Mouse (Mus musculus) central nervous system, embryonic 18 days (tissue): ENCODE data around the gene Ppat. TPM values are rescaled to one million over a fixed set of nuclear protein-coding genes. Genes with fewer than 3 reads are reported as not detected.

Experiments used
- polyA plus RNA-seq: library from polyadenylated mRNA; depleted of rRNA; stranded (reverse); fragments of >200 nt; gene quantifications from 2 replicates; pipeline ENCODE4 v1.2.3, GENCODE M21; 2012; rRNA removed

Gene Ppat
- polyA plus RNA-seq, result 9.5 and 10.8 TPM in 2 replicates

GRCm38 (mm10) chr5:76951106-76952027 is at the start of gene Ppat, which contains the start of gene Paics:
Ppat (minus strand) TSS chr5:76951578.
Paics (plus strand) TSS chr5:76951307.

GRCm38 (mm10) chr5:76974554-76975285 is 23.3 kb upstream of the Ppat start, which contains the start of gene Srp72:
Srp72 (plus strand) TSS chr5:76974683.

DNA sequence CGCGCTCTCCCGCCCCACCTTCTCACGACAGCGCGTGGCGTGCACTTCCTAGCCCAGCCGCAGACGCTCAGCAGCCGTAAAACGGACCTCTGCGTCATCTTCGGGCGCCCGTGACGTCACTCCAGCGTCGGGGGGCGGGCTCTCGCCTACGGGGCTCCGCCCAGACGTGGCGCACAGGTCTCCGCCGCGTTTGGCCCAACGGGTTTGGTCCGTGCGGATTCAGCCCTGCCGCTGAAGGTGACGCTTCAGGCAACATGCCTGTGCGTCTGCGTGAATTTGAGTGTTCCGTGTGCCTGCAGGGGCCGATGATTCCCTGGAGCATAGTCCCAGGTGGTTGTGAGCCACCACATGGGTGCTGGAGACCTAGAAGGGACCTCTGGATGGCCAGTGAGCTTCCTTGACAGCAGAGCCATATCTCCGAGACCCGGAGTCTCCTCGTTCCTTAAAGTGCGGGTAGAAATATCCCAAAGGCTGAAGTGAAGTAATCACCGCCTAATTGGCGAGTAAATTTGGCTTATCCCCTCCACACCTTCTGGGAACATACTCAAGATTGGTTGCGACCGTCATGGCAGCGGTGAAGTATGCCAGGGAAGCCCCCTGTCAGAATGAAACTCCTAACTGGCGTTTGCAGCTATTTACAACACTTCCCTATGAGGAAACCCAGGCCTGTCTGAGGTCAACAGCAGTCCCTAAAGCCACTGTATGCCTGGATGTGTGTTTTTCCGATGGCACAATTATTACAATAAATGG is 45.8 kb downstream of the Ppat start, which contains the start of gene Aasdh:
Gene Aasdh, minus strand, starts transcription at position 110 of the 750 bp plus-strand sequence.

Other genes starting within 250 kb of the Ppat start
- gene Aasdh, start 46.1 kb downstream of the Ppat start, polyA plus RNA-seq, result 26.8 and 27.8 TPM in 2 replicates
- 86.3 and 94.0 TPM in 2 replicates for gene Paics, start 271 bp downstream of the Ppat start, polyA plus RNA-seq
- gene Srp72, start 23.1 kb upstream of the Ppat start, polyA plus RNA-seq, result 82.3 and 83.2 TPM in 2 replicates
- gene Arl9, start 52.5 kb upstream of the Ppat start, polyA plus RNA-seq, result 0.47 and 0.51 TPM in 2 replicates
- 0.67 and 0.82 TPM in 2 replicates for gene Thegl, start 64.4 kb upstream of the Ppat start, polyA plus RNA-seq
- gene Hopx, start 163.5 kb upstream of the Ppat start, polyA plus RNA-seq, result 24.6 and 33.1 TPM in 2 replicates